Mouse (Mus musculus) neural tube, postnatal 0 days (tissue): ENCODE results near the gene Dpyd. TPM values are rescaled to one million over a fixed set of nuclear protein-coding genes. Genes with fewer than 3 reads are reported as not detected.

ENCODE experiments used
- polyA plus RNA-seq: library from polyadenylated mRNA; unstranded; fragments of >200 nt; fragmentation: Nextera tagmentation; extraction: Ambion mirVana; gene quantifications from 2 replicates; pipeline ENCODE4 v1.2.1, GENCODE M21; 2015

Gene Dpyd
- 4.6 and 4.8 TPM in 2 replicates for polyA plus RNA-seq

DNA sequence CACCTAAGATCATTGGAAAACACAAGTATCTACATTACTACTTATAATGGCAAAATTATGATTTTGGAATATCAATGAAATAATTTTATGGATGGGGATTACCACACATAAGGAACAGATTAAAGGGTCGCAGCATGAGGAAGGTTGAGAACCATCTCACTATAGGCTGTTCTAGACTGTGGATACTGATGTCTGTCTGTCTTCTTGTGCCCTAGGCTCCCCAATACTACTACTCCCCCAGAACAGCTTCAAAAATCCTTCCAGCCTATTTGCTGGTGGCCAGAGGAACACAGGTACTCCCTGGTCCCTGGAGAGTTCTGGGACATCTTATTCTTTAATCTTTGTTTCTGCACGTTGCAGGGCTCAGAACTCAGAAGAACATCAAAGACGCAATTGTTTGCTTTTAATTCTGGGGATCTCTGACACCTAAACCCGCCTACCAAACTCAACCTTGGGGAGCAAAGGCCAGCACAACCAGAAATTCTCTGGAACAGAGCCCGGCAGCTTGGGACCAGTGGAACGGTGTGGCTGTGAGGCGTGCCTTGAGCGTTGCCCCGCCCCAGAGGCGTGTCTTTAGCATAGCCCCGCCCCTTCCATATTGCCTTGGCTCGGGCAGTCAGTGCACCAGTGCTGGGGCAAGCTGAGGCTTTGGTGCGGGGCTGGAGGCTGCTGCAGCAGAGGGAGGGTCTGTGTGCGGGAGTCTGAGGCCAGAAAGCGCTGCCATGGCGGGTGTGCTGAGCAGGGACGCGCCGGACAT is at the start of gene Dpyd:
TSS of gene Dpyd (plus strand) at position 576 of the 757 bp plus-strand sequence.

